Mouse (Mus musculus) A20 (cell line): ENCODE data around the gene Vkorc1l1.

Experiments used
- DNase-seq: peaks from one replicate; pipeline ENCODE4 v3.0.0-alpha.2; 2011; ENCODE audit warnings: low read depth, low spot score

Vkorc1l1 gene

GRCm38 (mm10) chr5:130001356-130001987 lies 59.7 kb downstream of the Vkorc1l1 start:
- DNase-seq: peak; percentile 83

DNA sequence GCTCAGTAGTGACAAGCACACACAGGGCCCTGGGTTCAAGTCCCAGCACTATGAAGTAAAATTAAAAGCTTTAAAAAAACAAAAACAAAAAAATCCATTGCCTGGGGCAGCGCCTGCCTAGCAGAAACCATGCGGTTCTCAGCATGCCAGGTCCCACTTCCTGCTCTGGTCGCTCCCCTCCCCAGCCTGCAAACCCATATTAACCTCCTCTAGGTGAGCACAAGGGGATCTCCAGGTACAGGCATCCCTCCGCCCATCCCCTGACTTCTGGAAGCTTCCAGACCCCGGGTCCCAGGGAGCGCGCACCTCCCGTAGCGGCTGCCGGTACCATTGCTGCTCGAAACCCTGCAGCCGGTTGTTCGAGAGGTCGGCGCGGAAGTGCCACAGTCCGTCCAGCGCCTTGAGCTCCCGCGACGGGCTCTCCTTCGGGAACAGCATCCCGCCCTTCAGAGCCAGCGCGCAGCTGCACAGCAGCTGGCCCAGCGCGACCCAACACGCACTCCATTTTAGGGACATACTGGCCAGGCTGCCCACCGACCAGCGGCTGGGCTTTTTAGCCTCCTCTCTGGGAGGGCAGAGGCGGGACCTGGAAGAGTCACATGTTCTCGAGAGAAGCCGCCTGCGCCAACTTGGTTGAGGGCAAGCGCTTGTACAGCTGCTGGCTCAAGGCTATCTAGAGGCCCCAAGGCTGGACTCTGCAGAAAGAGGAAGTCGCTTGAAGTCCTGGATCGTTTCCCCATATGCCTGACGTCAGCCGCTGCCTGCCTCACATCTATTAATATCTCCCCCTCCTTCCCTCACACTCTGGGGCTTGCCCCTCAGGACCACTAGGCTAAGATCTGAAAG lies 60.8 kb downstream of the Vkorc1l1 start, which contains the start of gene Gusb:
Gusb (minus strand) TSS at position 749 of the 846 bp plus-strand sequence.
- peak; percentile 92 for DNase-seq

DNA sequence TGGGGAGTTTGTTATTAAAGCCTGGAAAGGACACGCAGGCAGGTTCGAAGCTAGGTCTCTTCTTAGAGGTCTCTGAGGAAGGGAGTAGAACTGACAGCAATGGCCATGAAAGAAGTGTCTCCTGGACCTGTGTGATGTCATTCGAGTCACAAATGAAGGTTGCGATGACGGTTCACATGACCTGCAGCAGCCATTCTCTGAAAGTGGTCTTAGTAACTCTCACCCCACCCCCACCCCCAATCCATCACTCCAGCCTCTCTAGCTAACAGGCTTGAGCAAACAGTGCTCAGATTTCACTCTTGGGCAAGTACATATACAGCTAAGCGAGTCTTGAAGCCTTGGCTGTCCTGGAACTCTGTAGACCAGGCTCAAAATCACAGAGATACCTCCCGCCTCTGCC lies 61.5 kb downstream of the Vkorc1l1 start:
- no peak for DNase-seq

GRCm38 (mm10) chr5:130007344-130007743 lies 65.6 kb downstream of the Vkorc1l1 start:
- peak; percentile 53 for DNase-seq

DNA sequence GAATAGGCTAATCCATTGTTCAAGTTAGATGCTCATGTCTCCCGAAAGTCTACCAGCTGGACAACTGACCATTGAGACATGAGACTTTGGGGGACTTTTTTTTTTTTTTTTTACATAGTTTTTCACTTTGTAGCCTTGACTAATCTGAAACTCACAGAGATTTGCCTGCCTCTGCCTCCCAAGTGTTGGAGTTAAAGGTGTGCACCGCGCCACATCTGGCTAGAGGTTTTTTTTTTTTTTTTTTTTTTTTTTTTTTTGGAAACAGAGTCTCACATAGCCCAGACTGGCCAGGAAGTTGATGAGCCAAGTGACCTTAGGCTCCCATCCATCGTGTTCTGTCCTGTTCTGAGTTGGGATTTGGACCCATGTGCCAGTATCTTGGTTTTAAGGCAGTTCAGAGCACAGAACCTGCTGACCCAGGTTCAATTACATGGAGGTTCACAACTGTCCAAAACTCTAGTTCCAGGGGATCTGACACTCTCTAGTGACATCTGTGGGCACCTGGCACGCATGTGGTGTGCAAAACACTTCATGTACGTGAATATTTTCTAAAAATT lies 66.3 kb downstream of the Vkorc1l1 start:
- DNase-seq: no peak

- no peak for DNase-seq
Measured at GRCm38 (mm10) chr5:130009784-130010183, 68.0 kb downstream of the Vkorc1l1 start.

GRCm38 (mm10) chr5:130010961-130011360 lies 69.2 kb downstream of the Vkorc1l1 start:
- DNase-seq: no peak

DNA sequence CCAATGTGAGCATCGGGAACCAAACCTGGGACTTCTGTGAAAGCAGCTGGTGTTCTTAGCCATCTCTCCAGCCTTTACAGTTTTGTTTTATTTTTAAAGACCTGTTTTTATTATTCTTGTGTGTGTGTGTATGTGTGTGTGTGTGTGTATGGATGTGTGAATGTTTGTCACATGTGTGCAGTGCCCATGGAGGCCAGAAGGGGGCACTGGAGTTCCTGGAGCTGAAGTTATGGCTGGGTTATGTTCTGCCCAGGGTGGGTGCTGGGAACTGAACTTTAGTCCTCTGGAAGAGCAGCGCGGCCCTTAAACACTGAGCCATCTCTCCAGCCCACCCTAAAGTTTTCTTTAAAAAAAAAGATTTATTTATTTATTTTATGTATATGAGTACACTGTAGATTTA lies 73.3 kb downstream of the Vkorc1l1 start:
- DNase-seq: no peak

DNA sequence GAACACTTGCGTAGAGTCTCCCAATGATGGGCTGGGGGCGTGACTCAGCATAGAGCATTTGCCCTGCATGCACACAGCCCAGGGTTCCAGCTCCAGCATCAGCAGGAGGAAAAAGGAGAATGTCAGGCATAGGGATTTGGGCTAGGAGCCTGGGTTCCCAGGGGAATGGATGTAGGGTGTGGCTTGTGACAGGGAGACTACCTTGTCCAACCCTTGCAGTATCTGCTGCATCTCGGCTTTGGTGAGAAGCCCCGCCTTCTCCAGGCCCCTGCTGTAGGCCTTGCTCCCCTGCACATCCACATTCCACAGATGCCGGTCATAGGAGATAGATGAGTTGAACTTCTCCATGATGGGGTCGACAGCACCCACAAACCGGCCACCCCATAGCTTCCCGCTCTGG lies 77.7 kb downstream of the Vkorc1l1 start:
- no peak for DNase-seq

- DNase-seq: no peak
Measured at GRCm38 (mm10) chr5:130021361-130021966, 79.7 kb downstream of the Vkorc1l1 start.

GRCm38 (mm10) chr5:130022366-130022765 lies 80.6 kb downstream of the Vkorc1l1 start:
- no peak for DNase-seq

- DNase-seq: no peak
Measured at GRCm38 (mm10) chr5:130023067-130023766, 81.4 kb downstream of the Vkorc1l1 start.

DNA sequence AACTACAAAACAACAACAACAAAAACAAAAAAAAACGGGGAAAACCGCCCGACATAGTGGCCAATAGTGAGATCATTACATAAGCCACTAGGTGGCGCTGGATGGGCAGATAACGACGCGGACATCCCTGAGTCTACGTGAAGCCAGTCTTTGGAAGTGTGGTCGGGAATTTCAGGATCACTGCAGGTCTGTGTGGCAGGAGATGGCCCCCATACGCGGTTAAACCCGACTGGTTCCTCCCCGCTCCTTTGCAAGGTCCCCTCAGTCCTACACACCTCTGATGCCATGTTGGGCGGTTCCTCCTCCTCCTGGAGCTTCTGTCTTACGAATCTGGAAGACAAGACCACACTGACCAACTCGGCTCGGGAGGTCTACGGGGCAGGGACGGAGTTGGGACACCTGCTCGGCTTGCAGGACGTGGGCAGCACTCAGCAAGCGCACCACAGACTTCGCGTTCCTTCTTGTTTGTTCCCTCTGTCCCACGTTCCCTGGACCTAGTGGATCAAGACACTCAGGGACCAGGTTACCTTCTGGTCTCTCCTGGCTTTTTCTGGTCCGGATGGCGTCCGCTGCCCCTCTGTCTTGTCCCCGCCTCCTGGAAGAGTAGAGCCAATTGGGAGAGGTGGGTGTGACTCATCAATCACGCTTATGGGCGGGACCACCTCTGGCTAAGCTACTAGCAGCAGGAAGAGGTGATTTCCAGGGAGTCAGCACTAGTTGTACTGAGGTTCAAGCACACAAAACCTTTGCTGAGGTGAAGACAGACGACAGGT lies 82.2 kb downstream of the Vkorc1l1 start:
- peak; percentile 93 for DNase-seq

DNA sequence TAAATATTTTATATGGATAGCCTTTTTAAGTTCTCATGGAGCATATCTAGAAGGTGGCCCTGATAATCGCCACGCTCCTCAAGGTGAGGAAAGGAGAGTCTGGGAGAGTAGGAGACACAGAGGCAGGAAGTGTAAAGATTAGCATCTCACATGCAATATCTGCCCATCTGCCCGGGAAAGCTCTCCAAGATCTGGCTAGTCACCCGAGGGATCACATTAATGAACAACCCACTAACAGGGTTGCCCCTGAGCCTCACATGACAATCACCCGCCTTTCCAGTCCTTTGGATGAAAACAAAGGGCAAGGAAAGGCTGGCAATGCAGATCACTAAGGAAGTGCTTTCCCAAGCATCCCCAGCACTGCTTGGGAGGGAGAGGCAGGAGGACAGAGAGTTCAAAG lies 85.4 kb downstream of the Vkorc1l1 start:
- DNase-seq: no peak

- no peak for DNase-seq
Measured at GRCm38 (mm10) chr5:130027696-130028095, 85.9 kb downstream of the Vkorc1l1 start.

DNA sequence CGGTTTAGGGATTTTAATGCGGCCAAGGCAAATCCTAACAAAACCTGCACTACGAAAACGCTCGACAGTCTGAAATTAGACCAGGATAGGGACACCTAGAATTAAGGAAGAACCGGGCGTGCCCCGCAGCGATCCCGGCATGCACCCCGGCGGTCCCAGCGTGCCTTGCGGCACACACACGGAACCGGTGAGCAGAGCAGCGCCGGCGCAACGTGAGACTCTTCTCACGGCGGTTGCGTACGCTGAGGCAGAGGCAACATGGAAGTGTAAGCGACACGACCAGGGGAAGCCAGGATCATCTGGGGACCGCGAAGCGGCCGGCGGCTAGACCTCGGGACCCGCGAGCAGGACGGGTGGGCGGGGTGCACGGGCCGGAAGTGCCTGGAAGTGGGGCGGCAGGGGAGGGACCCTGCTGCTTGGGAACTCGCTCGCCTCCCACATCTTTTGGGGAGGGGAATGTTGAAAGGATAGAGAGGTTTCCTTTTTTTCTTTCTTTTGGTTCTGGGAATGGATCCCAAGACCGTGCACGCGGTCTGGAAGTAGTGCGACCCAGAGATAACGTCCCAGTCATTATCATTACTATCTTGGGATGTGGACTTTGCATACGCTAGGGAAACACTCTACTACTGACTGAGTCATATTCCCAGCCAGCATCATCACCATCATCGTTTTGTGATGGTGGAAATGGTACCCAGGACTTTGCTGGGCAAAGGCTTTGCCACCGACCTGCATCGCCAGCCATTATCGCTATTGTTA lies 87.5 kb downstream of the Vkorc1l1 start, which contains the start of the genes Asl and Crcp:
Asl (minus strand) TSS at position 106 of the 756 bp plus-strand sequence.
Crcp (plus strand) TSS at position 149 of the 756 bp plus-strand sequence.
- peak; percentile 87 for DNase-seq

DNA sequence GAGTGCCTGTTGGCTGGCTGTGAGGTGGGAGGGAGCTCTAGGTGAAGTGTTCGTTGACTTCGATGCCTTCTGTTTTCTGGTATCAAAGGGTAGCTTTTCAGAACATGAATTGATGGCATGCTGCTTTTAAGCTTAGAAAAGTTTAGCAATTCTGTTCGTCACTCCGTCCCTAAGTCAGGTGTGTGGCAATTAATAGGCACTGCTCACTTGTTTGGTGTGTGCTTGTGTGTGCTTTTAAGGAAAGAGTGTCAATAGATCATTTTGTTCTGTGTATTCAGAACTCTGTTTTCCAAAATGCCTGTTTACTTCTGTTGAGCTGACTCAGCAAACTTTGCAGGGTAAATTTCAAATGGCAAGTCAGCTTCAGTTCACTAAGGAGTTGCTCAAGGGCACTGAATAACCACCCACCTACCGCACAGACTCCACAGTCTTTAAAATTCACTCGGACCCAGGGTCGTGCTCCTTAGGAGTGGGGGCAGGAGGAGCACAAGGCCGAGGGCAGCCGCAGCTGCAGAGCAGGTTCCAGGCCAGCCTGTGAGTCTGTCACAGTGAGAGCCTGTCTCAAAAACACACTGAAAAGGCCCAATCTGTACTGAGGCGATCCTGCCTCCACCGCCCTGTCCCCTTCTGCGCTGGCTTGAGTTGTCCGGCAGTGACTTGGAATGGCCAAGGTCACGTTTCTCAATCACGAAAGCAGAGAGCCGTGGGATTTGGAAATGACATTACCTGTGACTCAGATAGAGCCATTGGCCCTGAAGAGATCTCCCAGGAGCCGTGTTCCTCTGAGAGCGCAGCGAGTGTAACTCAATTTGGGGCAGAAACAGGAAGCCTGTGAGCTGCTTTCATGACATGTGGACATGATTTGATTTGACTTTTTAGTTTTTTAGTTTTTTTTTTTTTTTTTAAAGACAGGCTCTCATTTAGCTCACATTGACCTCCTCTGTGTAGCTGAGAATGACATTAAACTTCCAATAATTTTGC lies 89.9 kb downstream of the Vkorc1l1 start:
- DNase-seq: no peak

- DNase-seq: no peak
Measured at GRCm38 (mm10) chr5:130033869-130034268, 92.1 kb downstream of the Vkorc1l1 start.
